Mouse (Mus musculus): ENCODE measurements around the gene Cyp46a1. TPM values are rescaled to one million over a fixed set of nuclear protein-coding genes. Genes with fewer than 3 reads are reported as not detected.

Gene Cyp46a1
- polyA plus RNA-seq, 1 experiment: 31.0 TPM

GRCm38 (mm10) chr12:108338572-108339190, 4.5 kb downstream of the Cyp46a1 start:
- TF ChIP-seq CTCF (IDR thresholded peaks at IDR 0.05; ENCODE audit: borderline replicate concordance, extremely low read depth, insufficient read depth, insufficient read length) (peak; percentile 86), POLR2A (IDR thresholded peaks at IDR 0.05; ENCODE audit: borderline replicate concordance, extremely low read depth, insufficient read depth, insufficient read length, poor library complexity, severe bottlenecking) (no peak)
- no peak for DNase-seq (ENCODE audit: low read depth)

GRCm38 (mm10) chr12:108348151-108348550, 14.0 kb downstream of the Cyp46a1 start:
- no peak for DNase-seq (ENCODE audit: low read depth)
- TF ChIP-seq POLR2A (IDR thresholded peaks at IDR 0.05; ENCODE audit: borderline replicate concordance, extremely low read depth, insufficient read depth, insufficient read length, poor library complexity, severe bottlenecking): no peak
- TF ChIP-seq CTCF (IDR thresholded peaks at IDR 0.05; ENCODE audit: borderline replicate concordance, extremely low read depth, insufficient read depth, insufficient read length): no peak

GRCm38 (mm10) chr12:108349026-108349425, 14.8 kb downstream of the Cyp46a1 start:
- no peak for TF ChIP-seq POLR2A (IDR thresholded peaks at IDR 0.05; ENCODE audit: borderline replicate concordance, extremely low read depth, insufficient read depth, insufficient read length, poor library complexity, severe bottlenecking)
- TF ChIP-seq CTCF (IDR thresholded peaks at IDR 0.05; ENCODE audit: borderline replicate concordance, extremely low read depth, insufficient read depth, insufficient read length): no peak
- DNase-seq (ENCODE audit: low read depth): peak; percentile 62

- no peak for TF ChIP-seq CTCF (IDR thresholded peaks at IDR 0.05; ENCODE audit: borderline replicate concordance, extremely low read depth, insufficient read depth, insufficient read length)
- TF ChIP-seq POLR2A (IDR thresholded peaks at IDR 0.05; ENCODE audit: borderline replicate concordance, extremely low read depth, insufficient read depth, insufficient read length, poor library complexity, severe bottlenecking): no peak
- DNase-seq (ENCODE audit: low read depth): no peak
Measured at GRCm38 (mm10) chr12:108350931-108351330, 16.8 kb downstream of the Cyp46a1 start.

GRCm38 (mm10) chr12:108352371-108353136, 18.4 kb downstream of the Cyp46a1 start:
- peak; percentile 53 for DNase-seq (ENCODE audit: low read depth)
- TF ChIP-seq POLR2A (IDR thresholded peaks at IDR 0.05; ENCODE audit: borderline replicate concordance, extremely low read depth, insufficient read depth, insufficient read length, poor library complexity, severe bottlenecking) (no peak), CTCF (IDR thresholded peaks at IDR 0.05; ENCODE audit: borderline replicate concordance, extremely low read depth, insufficient read depth, insufficient read length) (no peak)

GRCm38 (mm10) chr12:108354284-108354683, 20.1 kb downstream of the Cyp46a1 start:
- TF ChIP-seq POLR2A (IDR thresholded peaks at IDR 0.05; ENCODE audit: borderline replicate concordance, extremely low read depth, insufficient read depth, insufficient read length, poor library complexity, severe bottlenecking) (no peak), CTCF (IDR thresholded peaks at IDR 0.05; ENCODE audit: borderline replicate concordance, extremely low read depth, insufficient read depth, insufficient read length) (no peak)
- no peak for DNase-seq (ENCODE audit: low read depth)

GRCm38 (mm10) chr12:108355271-108355670, 21.1 kb downstream of the Cyp46a1 start:
- DNase-seq (ENCODE audit: low read depth): no peak
- TF ChIP-seq CTCF (IDR thresholded peaks at IDR 0.05; ENCODE audit: borderline replicate concordance, extremely low read depth, insufficient read depth, insufficient read length) (no peak), POLR2A (IDR thresholded peaks at IDR 0.05; ENCODE audit: borderline replicate concordance, extremely low read depth, insufficient read depth, insufficient read length, poor library complexity, severe bottlenecking) (no peak)

- TF ChIP-seq POLR2A (IDR thresholded peaks at IDR 0.05; ENCODE audit: borderline replicate concordance, extremely low read depth, insufficient read depth, insufficient read length, poor library complexity, severe bottlenecking): no peak
- no peak for TF ChIP-seq CTCF (IDR thresholded peaks at IDR 0.05; ENCODE audit: borderline replicate concordance, extremely low read depth, insufficient read depth, insufficient read length)
- no peak for DNase-seq (ENCODE audit: low read depth)
Measured at GRCm38 (mm10) chr12:108355986-108356385, 21.8 kb downstream of the Cyp46a1 start.

GRCm38 (mm10) chr12:108363796-108364195, 29.6 kb downstream of the Cyp46a1 start:
- DNase-seq (ENCODE audit: low read depth): peak; percentile 91
- no peak for TF ChIP-seq POLR2A (IDR thresholded peaks at IDR 0.05; ENCODE audit: borderline replicate concordance, extremely low read depth, insufficient read depth, insufficient read length, poor library complexity, severe bottlenecking)
- peak; percentile 95 for TF ChIP-seq CTCF (IDR thresholded peaks at IDR 0.05; ENCODE audit: borderline replicate concordance, extremely low read depth, insufficient read depth, insufficient read length)

GRCm38 (mm10) chr12:108365340-108365739, 31.2 kb downstream of the Cyp46a1 start:
- DNase-seq (ENCODE audit: low read depth): peak; percentile 75

GRCm38 (mm10) chr12:108365868-108366267, 31.7 kb downstream of the Cyp46a1 start:
- TF ChIP-seq POLR2A (IDR thresholded peaks at IDR 0.05; ENCODE audit: borderline replicate concordance, extremely low read depth, insufficient read depth, insufficient read length, poor library complexity, severe bottlenecking): no peak
- TF ChIP-seq CTCF (IDR thresholded peaks at IDR 0.05; ENCODE audit: borderline replicate concordance, extremely low read depth, insufficient read depth, insufficient read length): no peak
- no peak for DNase-seq (ENCODE audit: low read depth)

More at GRCm38 (mm10) chr12:108365340-108365739, 31.2 kb downstream of the Cyp46a1 start:
- TF ChIP-seq POLR2A (IDR thresholded peaks at IDR 0.05; ENCODE audit: borderline replicate concordance, extremely low read depth, insufficient read depth, insufficient read length, poor library complexity, severe bottlenecking): no peak
- TF ChIP-seq CTCF (IDR thresholded peaks at IDR 0.05; ENCODE audit: borderline replicate concordance, extremely low read depth, insufficient read depth, insufficient read length): peak; percentile 21; the same call in 1 of the 2 replicates
